Mouse (Mus musculus) stomach, postnatal 0 days (tissue): Measurements from ENCODE around the gene Adad1. TPM values are rescaled to one million over a fixed set of nuclear protein-coding genes. Genes with fewer than 3 reads are reported as not detected.
A peak's percentile ranks its signal among the peaks of the same experiment; 100 is the strongest.

ENCODE experiments used
- ATAC-seq: fragments of 200-750 bp; cut with Nextera tagmentation; 2 replicates; pipeline ENCODE4 v1.8.0; 2017; ENCODE audit not compliant: low FRiP score, low TSS enrichment
- DNase-seq: peaks from one replicate; pipeline ENCODE4 v3.0.0-alpha.2; 2016; ENCODE audit warnings: low spot score
- H3K27ac ChIP-seq: fragments of 300-500 bp; sonication (generic); replicated peaks from 2 replicates; pipeline ENCODE4 v1.5.1; 2014; ENCODE audit warnings: mild to moderate bottlenecking, control low read depth
- H3K27me3 ChIP-seq: fragments of 300-500 bp; sonication (generic); 2 replicates; pipeline ENCODE4 v1.6.1; 2014; ENCODE audit warnings: low read length; ENCODE audit not compliant: control insufficient read depth, insufficient read depth
- H3K36me3 ChIP-seq: fragments of 300-500 bp; sonication (generic); 2 replicates; pipeline ENCODE4 v1.6.1; 2014; ENCODE audit warnings: low read length, mixed read lengths; ENCODE audit not compliant: control insufficient read depth, insufficient read depth
- H3K4me1 ChIP-seq: fragments of 300-500 bp; sonication (generic); replicated peaks from 2 replicates; pipeline ENCODE4 v1.6.1; 2014; ENCODE audit warnings: antibody characterized with exemption; ENCODE audit not compliant: control insufficient read depth, insufficient read depth
- H3K4me2 ChIP-seq: fragments of 300-500 bp; sonication (generic); replicated peaks from 2 replicates; pipeline ENCODE4 v1.6.1; 2014; ENCODE audit warnings: low read depth, mild to moderate bottlenecking, control low read depth, moderate library complexity
- H3K4me3 ChIP-seq: fragments of 300-500 bp; sonication (generic); 2 replicates; pipeline ENCODE4 v1.5.1; 2014; ENCODE audit warnings: low read depth, low read length, control low read depth
- H3K9ac ChIP-seq: fragments of 300-500 bp; sonication (generic); 2 replicates; pipeline ENCODE4 v1.6.1; 2014; ENCODE audit warnings: mild to moderate bottlenecking, low read length, control low read depth, mixed read lengths
- H3K9me3 ChIP-seq: fragments of 300-500 bp; sonication (generic); 2 replicates; pipeline ENCODE4 v1.6.1; 2016; ENCODE audit warnings: low read length; ENCODE audit not compliant: control insufficient read depth
- CTCF ChIP-seq: IDR thresholded peaks from 2 replicates; pipeline ENCODE4 v1.5.1; 2016; ENCODE audit warnings: antibody characterized with exemption, low read depth, mild to moderate bottlenecking, moderate library complexity
- EP300 ChIP-seq: optimal IDR thresholded peaks from 2 replicates; pipeline ENCODE3; 2016; ENCODE audit warnings: antibody characterized with exemption
- WGBS: fragments of 180-500 bp; shearing (Covaris S2); extraction: QIAGEN DNeasy Blood & Tissue Kit; methylation state at CpG from one replicate; pipeline ENCODE4 v1.1.7; 2014; 5-methylcytosine and 5-hydroxymethylcytosine counted together
- polyA plus RNA-seq: library from polyadenylated mRNA; unstranded; fragments of >200 nt; fragmentation: Nextera tagmentation; extraction: Ambion mirVana; gene quantifications from 2 replicates; pipeline ENCODE4 v1.2.1, GENCODE M21; 2015

The Adad1 gene
- polyA plus RNA-seq, 1 experiment from 2014 or later = 0.28 TPM

DNA sequence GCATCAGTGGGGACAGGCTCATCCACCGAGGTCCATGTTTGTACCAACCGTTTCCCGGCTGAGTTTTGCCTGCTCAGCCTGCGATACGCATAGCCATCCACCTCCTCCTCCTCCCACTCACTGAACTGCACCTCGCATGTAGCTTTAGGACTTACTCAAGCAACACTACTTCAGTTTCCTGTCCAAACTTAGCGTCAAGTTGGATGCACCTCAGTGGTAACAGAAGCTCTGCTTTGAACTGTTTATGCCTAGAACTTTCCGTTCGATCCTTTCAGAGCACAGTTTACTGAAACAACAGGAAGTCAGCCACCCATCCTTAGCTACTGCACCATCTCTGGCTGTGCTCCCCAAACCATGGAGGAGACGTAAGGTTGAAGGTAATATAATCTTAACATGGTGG is 88.9 kb downstream of the Adad1 start:
- no peak for TF ChIP-seq EP300
- DNase-seq (no peak), ATAC-seq (no peak)
- H3K4me2 ChIP-seq = no peak overlapping the region
- H3K9ac ChIP-seq = no peak overlapping the region
- no peak overlapping the region for H3K4me3 ChIP-seq
- 70% methylated on average over 10 of the region's 10 CpGs for WGBS
- no peaks in the 10 kb centered on the region for H3K36me3 ChIP-seq
- H3K4me1 ChIP-seq = no peaks in the 10 kb centered on the region
- H3K9me3 ChIP-seq = no peaks in the 10 kb centered on the region
- no peaks in the 10 kb centered on the region for H3K27me3 ChIP-seq
- H3K27ac ChIP-seq = no peak overlapping the region

DNA sequence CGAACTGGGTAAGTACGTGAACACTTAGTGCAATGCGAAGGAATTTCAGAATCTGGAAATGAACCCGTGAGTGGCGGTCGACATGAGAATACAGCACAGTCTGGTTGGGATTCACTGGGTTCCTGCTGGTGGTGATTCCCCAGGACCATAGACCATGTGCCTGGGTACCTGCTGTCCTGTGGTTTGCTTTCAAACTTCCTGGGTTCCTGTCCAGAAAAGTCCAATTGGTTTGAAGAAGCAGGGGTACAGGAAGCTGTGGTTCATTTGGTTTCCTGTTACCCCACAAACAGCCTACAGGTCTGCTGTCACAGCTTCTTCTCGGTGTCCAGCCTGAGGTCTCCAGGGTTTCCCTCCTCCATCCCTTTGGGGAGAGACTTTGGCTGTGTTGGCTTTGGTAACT is 89.7 kb downstream of the Adad1 start:
- no peaks in the 10 kb centered on the region for H3K27me3 ChIP-seq
- no peak overlapping the region for H3K9ac ChIP-seq
- no peaks in the 10 kb centered on the region for H3K4me1 ChIP-seq
- no peak overlapping the region for H3K4me2 ChIP-seq
- H3K36me3 ChIP-seq = no peaks in the 10 kb centered on the region
- ATAC-seq (no peak), DNase-seq (no peak)
- 91% methylated on average over 7 of the region's 7 CpGs for WGBS
- TF ChIP-seq EP300 (no peak), CTCF (no peak)
- H3K4me3 ChIP-seq = no peak overlapping the region
- no peaks in the 10 kb centered on the region for H3K9me3 ChIP-seq
- no peak overlapping the region for H3K27ac ChIP-seq

DNA sequence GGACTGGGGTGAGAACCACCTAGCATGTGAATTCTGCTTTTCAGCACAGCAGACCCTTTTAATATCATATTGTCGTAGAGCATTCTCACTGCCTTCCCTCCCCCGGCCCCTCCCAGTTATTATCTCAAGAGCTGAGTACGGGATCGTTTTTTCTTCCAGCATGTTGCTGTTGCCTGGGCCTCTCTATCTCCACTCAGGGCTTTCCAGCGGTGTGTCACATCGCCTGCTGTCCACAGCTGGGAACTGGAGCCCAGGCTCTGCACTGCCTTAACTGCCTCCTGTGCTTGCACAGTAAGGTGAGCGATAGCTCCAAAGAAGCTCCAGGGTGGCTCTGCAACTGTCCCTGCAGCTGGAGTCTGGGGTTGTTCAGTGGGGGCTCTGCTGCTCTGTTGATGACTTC is 91.1 kb downstream of the Adad1 start:
- no peak for ATAC-seq
- Histone ChIP-seq H3K9ac (no peak overlapping the region), H3K4me1 (no peaks in the 10 kb centered on the region), H3K27me3 (no peaks in the 10 kb centered on the region), H3K4me3 (no peak overlapping the region), H3K9me3 (no peaks in the 10 kb centered on the region), H3K27ac (no peak overlapping the region), H3K36me3 (no peaks in the 10 kb centered on the region), H3K4me2 (no peak overlapping the region)
- DNase-seq = no peak
- 62% methylated on average over 7 of the region's 7 CpGs for WGBS
- TF ChIP-seq EP300 (no peak), CTCF (no peak)

DNA sequence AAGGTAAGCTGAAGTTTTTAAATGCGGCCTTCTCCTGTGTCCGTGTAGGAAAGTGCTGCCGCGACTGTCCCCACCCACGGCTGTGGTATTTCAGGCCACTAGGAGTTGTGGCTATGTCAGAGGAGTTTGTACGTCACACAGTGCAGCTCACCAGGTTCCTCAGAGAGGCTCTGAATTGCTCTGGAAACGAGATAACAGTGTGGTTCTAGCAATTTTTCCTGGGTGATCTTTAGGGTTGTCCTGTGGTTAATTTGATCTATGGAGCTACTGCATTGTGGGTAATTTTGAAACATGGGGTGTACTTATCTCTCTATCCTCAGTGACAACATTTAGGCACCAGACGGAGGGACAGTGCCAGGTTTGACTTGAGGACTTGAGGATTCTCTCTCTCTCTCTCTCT is 93.8 kb downstream of the Adad1 start:
- no peak for ATAC-seq
- Histone ChIP-seq H3K9me3 (no peaks in the 10 kb centered on the region), H3K27me3 (no peaks in the 10 kb centered on the region), H3K4me1 (no peaks in the 10 kb centered on the region), H3K27ac (no peak overlapping the region), H3K9ac (no peak overlapping the region), H3K36me3 (no peaks in the 10 kb centered on the region), H3K4me2 (no peak overlapping the region), H3K4me3 (no peak overlapping the region)
- DNase-seq = no peak
- WGBS = 63% methylated on average over 8 of the region's 8 CpGs
- TF ChIP-seq CTCF (no peak), EP300 (no peak)

DNA sequence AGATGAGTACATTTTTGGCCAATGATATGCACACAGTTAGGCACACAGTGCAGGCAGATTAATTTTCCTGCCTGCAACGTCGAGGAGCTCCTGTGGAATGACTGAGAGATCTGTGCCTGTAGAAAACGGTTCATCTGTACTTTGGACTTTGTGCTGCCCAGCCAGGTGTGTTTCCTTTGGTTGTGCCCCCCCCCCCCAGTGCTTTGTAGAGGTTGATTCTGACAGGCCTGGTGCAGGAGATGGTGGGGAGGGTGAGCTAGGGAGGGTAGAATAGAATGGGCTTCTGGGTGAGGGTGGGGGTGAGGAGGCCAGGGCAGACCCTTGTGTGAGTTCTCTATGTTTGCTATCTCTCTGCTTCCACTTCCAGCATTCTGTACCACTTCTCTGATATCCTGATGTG is 94.9 kb downstream of the Adad1 start:
- Histone ChIP-seq H3K9ac (no peak overlapping the region), H3K4me2 (no peak overlapping the region), H3K4me1 (no peaks in the 10 kb centered on the region), H3K36me3 (no peaks in the 10 kb centered on the region), H3K27me3 (no peaks in the 10 kb centered on the region), H3K27ac (no peak overlapping the region), H3K9me3 (no peaks in the 10 kb centered on the region), H3K4me3 (no peak overlapping the region)
- ATAC-seq = no peak
- 49% methylated on average over 3 of the region's 3 CpGs for WGBS
- DNase-seq = peak; percentile 54
- TF ChIP-seq CTCF = no peak
- TF ChIP-seq EP300 = no peak

DNA sequence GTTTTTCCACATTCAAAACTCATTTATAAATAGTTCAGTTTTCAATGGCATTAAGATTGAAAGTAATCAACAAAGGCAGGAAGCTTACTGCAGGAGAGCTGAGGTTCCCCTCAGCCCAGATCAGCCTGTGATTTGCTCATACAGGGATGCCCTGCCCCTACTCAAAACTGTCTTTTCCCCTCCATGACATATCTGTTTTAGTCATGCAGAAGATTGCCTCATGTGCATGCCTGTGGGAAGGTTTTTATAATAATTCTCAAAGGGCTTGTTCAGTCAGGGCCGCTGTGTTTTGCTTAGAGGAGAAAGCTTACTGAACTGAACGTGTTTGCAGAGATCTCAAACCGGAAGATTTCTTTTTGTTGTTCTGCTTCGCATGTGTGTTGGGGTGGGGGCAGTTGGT is 97.8 kb downstream of the Adad1 start:
- no peak overlapping the region for H3K27ac ChIP-seq
- H3K36me3 ChIP-seq = no peaks in the 10 kb centered on the region
- 68% methylated on average over 4 of the region's 4 CpGs for WGBS
- H3K27me3 ChIP-seq = no peaks in the 10 kb centered on the region
- TF ChIP-seq EP300 (no peak), CTCF (no peak)
- H3K4me3 ChIP-seq = no peak overlapping the region
- H3K9ac ChIP-seq = no peak overlapping the region
- no peaks in the 10 kb centered on the region for H3K4me1 ChIP-seq
- no peak for ATAC-seq
- H3K9me3 ChIP-seq = no peaks in the 10 kb centered on the region
- H3K4me2 ChIP-seq = no peak overlapping the region
- DNase-seq = no peak

DNA sequence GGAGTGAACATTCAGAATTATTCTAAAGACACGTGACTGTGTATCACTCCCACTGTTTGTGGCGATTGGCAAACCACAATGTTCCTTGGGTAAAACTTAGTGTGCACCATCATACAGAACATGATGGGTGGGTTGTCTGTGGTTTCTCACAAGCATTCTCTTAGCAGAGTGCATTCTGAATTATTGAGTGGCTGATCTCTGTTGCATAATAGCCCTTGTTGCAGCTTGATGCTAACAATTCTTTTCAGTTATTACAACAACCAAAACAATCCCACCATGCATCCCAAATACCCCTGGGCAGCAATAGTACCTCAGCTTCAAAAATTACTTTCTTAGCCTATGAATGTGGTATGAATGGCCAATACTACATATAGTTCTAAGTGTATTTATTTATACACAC is 106.0 kb downstream of the Adad1 start:
- H3K4me2 ChIP-seq = no peak overlapping the region
- no peaks in the 10 kb centered on the region for H3K27me3 ChIP-seq
- H3K27ac ChIP-seq = no peak overlapping the region
- H3K36me3 ChIP-seq = no peaks in the 10 kb centered on the region
- no peaks in the 10 kb centered on the region for H3K9me3 ChIP-seq
- DNase-seq (no peak), ATAC-seq (no peak)
- H3K9ac ChIP-seq = no peak overlapping the region
- no peak overlapping the region for H3K4me3 ChIP-seq
- 88% methylated on average over 2 of the region's 2 CpGs for WGBS
- no peaks in the 10 kb centered on the region for H3K4me1 ChIP-seq
- TF ChIP-seq CTCF = no peak
- no peak for TF ChIP-seq EP300

Other genes with a start within 250 kb of the Adad1 start
- 16.7 and 17.1 TPM in 2 replicates for gene 4932438A13Rik, start 200.4 kb upstream of the Adad1 start, polyA plus RNA-seq
- gene Il2, start 62.4 kb downstream of the Adad1 start, polyA plus RNA-seq = 0.51 and 0.53 TPM in 2 replicates
- not detected in 2 replicates for gene Il21, start 169.1 kb downstream of the Adad1 start, polyA plus RNA-seq
- gene Bbs12, start 249.0 kb downstream of the Adad1 start, polyA plus RNA-seq = 2.4 and 2.9 TPM in 2 replicates
- 1.7 and 1.8 TPM in 2 replicates for gene Cetn4, start 249.2 kb downstream of the Adad1 start, polyA plus RNA-seq